Mouse (Mus musculus) ES-E14 (cell line): ENCODE data around the gene Dazl. TPM values are rescaled to one million over a fixed set of nuclear protein-coding genes. Genes with fewer than 3 reads are reported as not detected.

Experiments
- DNase-seq: peaks from one replicate; pipeline ENCODE4 v3.0.0-alpha.2; 2013; ENCODE audit warnings: low read depth, low spot score
- H3K27ac ChIP-seq: 2 replicates; pipeline ENCODE4 v1.5.1; 2012; ENCODE audit warnings: low read depth, mild to moderate bottlenecking, low read length, moderate library complexity, mixed read lengths; ENCODE audit not compliant: poor library complexity, insufficient read depth, severe bottlenecking
- H3K36me3 ChIP-seq: 2 replicates; pipeline ENCODE4 v1.6.1; 2012; ENCODE audit warnings: mild to moderate bottlenecking, low read length, moderate library complexity, mixed read lengths; ENCODE audit not compliant: control insufficient read depth, poor library complexity, insufficient read depth, severe bottlenecking
- H3K4me1 ChIP-seq, 2 experiments: fragments of 150-350 bp in 1 of 2; sonication (generic) in 1 of 2; 2 replicates each; pipeline ENCODE4 v1.6.1; 2012; ENCODE audit warnings: low read length in 2 of 2, mild to moderate bottlenecking in 1 of 2, mixed read lengths in 1 of 2; ENCODE audit not compliant: control insufficient read depth in 2 of 2, insufficient read depth in 2 of 2, poor library complexity in 1 of 2
- H3K4me3 ChIP-seq, 2 experiments: fragments of 150-350 bp in 1 of 2; sonication (generic) in 1 of 2; 2 replicates each; pipeline ENCODE4 v1.5.1; 2012; ENCODE audit warnings: low read length in 2 of 2, low read depth in 1 of 2, mild to moderate bottlenecking in 1 of 2, mixed read lengths in 1 of 2; ENCODE audit not compliant: insufficient read depth in 1 of 2, poor library complexity in 1 of 2, severe bottlenecking in 1 of 2
- H3K9ac ChIP-seq: 2 replicates; pipeline ENCODE4 v1.6.1; 2012; ENCODE audit warnings: low read depth, mild to moderate bottlenecking, low read length, mixed read lengths; ENCODE audit not compliant: poor library complexity, insufficient read depth, severe bottlenecking
- H3K9me3 ChIP-seq: fragments of 150-350 bp; sonication (generic); 2 replicates; pipeline ENCODE4 v1.6.1; 2012; ENCODE audit warnings: low read depth, mild to moderate bottlenecking, low read length; ENCODE audit not compliant: control insufficient read depth, insufficient read depth
- CHD2 ChIP-seq: IDR thresholded peaks from 2 replicates; pipeline ENCODE4 v1.6.1; 2014; ENCODE audit warnings: mild to moderate bottlenecking, low read depth, low read length, inconsistent platforms
- HCFC1 ChIP-seq: IDR thresholded peaks from 2 replicates; pipeline ENCODE4 v1.6.1; 2012; ENCODE audit warnings: low read length, inconsistent platforms, borderline replicate concordance; ENCODE audit not compliant: insufficient read depth
- MAFK ChIP-seq: IDR thresholded peaks from 2 replicates; pipeline ENCODE4 v1.6.1; 2014; ENCODE audit warnings: mild to moderate bottlenecking, low read depth, low read length, inconsistent platforms; ENCODE audit not compliant: insufficient read depth
- ZC3H11A ChIP-seq: IDR thresholded peaks from 2 replicates; pipeline ENCODE4 v1.6.1; 2012; ENCODE audit warnings: low read depth, mild to moderate bottlenecking, inconsistent platforms, low read length, borderline replicate concordance
- ZNF384 ChIP-seq: IDR thresholded peaks from 2 replicates; pipeline ENCODE4 v1.6.1; 2012; ENCODE audit warnings: low read depth, low read length, inconsistent platforms
- in situ Hi-C, 2 experiments: fragments of 600-800 bp; cut with MboI; formaldehyde crosslinking; loops; one replicate each; pipeline ENCODE4 v1.15.1; 2025; ENCODE audit warnings: low sequenced_read_pairs in 2 of 2, inconsistent platforms in 1 of 2; ENCODE audit not compliant: unreplicated experiment in 2 of 2
- total RNA-seq: library from RNA; depleted of rRNA; stranded (reverse); fragments of 300-350 nt; gene quantifications from 2 replicates; pipeline ENCODE4 v1.2.3, GENCODE M21; 2012; rRNA removed

Dazl gene
- total RNA-seq, 1 experiment, result 17.0 TPM

- H3K4me3 ChIP-seq, result no peak overlapping the region
- H3K9ac ChIP-seq, result no peak overlapping the region
- H3K36me3 ChIP-seq, result no peaks in the 10 kb centered on the region
- no peaks in the 10 kb centered on the region for H3K9me3 ChIP-seq
- H3K27ac ChIP-seq, result no peak overlapping the region
- in situ Hi-C loops, result no loop called here
- H3K4me1 ChIP-seq, result no peaks in the 10 kb centered on the region; a peak in 1 of 4 replicates
- TF ChIP-seq ZNF384 (no peak), MAFK (no peak), CHD2 (no peak), HCFC1 (no peak), ZC3H11A (no peak)
- DNase-seq, result no peak
These were observed 59.5 kb downstream of the Dazl start for GRCm38 (mm10) chr17:50233956-50234355.

GRCm38 (mm10) chr17:50232821-50233220, 60.6 kb downstream of the Dazl start:
- no peaks in the 10 kb centered on the region for H3K9me3 ChIP-seq
- H3K9ac ChIP-seq, result no peak overlapping the region
- no peaks in the 10 kb centered on the region for H3K4me1 ChIP-seq
- DNase-seq, result no peak
- TF ChIP-seq CHD2, result no peak
- no peak for TF ChIP-seq MAFK
- no peak for TF ChIP-seq ZNF384
- TF ChIP-seq ZC3H11A, result no peak
- TF ChIP-seq HCFC1, result no peak
- H3K27ac ChIP-seq, result no peak overlapping the region
- no peaks in the 10 kb centered on the region for H3K36me3 ChIP-seq
- in situ Hi-C loops, result no loop called here
- H3K4me3 ChIP-seq, result no peak overlapping the region

DNA sequence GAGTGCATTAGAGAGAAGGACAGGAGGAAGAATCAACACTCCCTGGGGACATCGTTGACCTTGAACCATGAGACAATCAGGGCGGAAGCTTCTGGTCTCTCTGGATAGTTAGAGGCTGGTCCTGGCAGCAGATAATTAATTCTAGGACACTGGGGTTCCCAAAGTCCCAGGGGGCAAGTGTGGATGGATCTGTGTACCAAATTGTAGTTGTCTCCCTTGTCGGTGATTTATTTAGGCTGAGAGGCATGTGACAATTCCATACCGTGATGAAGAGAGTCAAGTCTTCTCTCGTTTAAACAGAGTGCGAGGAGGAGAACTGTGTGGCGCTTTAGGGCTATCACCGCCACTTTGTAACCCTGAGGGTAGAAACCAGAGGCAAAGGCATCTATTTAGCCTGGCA, 62.2 kb downstream of the Dazl start:
- Histone ChIP-seq H3K9ac (no peak overlapping the region), H3K4me3 (no peak overlapping the region), H3K36me3 (no peaks in the 10 kb centered on the region), H3K27ac (no peak overlapping the region), H3K9me3 (no peaks in the 10 kb centered on the region), H3K4me1 (no peaks in the 10 kb centered on the region)
- TF ChIP-seq CHD2 (no peak), MAFK (no peak), HCFC1 (no peak), ZNF384 (no peak), ZC3H11A (no peak)
- DNase-seq, result no peak
- in situ Hi-C loops, result no loop called here

GRCm38 (mm10) chr17:50229534-50229933, 63.9 kb downstream of the Dazl start:
- Histone ChIP-seq H3K9ac (no peak overlapping the region), H3K4me3 (no peak overlapping the region), H3K4me1 (no peaks in the 10 kb centered on the region), H3K9me3 (no peaks in the 10 kb centered on the region), H3K27ac (no peak overlapping the region), H3K36me3 (no peaks in the 10 kb centered on the region)
- TF ChIP-seq MAFK, result no peak
- no peak for TF ChIP-seq HCFC1
- no peak for TF ChIP-seq ZC3H11A
- TF ChIP-seq CHD2, result no peak
- TF ChIP-seq ZNF384, result no peak
- no peak for DNase-seq
- in situ Hi-C loops, result no loop called here

Other genes with a start within 250 kb of the Dazl start
- gene Rftn1, start 103.0 kb downstream of the Dazl start, total RNA-seq, result 2.3 and 5.0 TPM in 2 replicates
- gene Plcl2, start 215.8 kb upstream of the Dazl start, total RNA-seq, result 1.5 and 2.7 TPM in 2 replicates